Mouse (Mus musculus): ENCODE measurements around the gene Ramac. TPM values are rescaled to one million over a fixed set of nuclear protein-coding genes. Genes with fewer than 3 reads are reported as not detected.

Ramac gene
- 127 and 137 TPM in 2 replicates for polyA plus RNA-seq (2014; fragmentation: Nextera tagmentation; extraction: Ambion mirVana)

- peak within 1 kb of the TSS; percentile 96 for H3K4me2 ChIP-seq (replicated peaks)
- H3K9me3 ChIP-seq (ENCODE audit: control insufficient read depth, low read length): no peaks in the 10 kb centered on the region
- peaks cover 16% of the 10 kb centered on the region for H3K4me1 ChIP-seq (replicated peaks; ENCODE audit: control insufficient read depth, insufficient read depth, low read length)
- WGBS: under 1% methylated on average over 53 of the region's 56 CpGs
- no peaks in the 10 kb centered on the region for H3K27me3 ChIP-seq (ENCODE audit: control insufficient read depth, insufficient read depth, low read length)
- H3K9ac ChIP-seq: peak within 1 kb of the TSS; percentile 80
- peak; percentile 95 for ATAC-seq (ENCODE audit: low FRiP score)
- DNase-seq (ENCODE audit: low spot score): peak; percentile 93
- no peaks in the 10 kb centered on the region for H3K36me3 ChIP-seq (replicated peaks; ENCODE audit: control insufficient read depth, insufficient read depth)
- H3K27ac ChIP-seq: peak within 1 kb of the TSS; percentile 81
- peak within 1 kb of the TSS; percentile 81 for H3K4me3 ChIP-seq (replicated peaks; ENCODE audit: low read length)
These were observed at the start of gene Ramac for GRCm38 (mm10) chr7:81762180-81763109. TSS of gene Ramac (plus strand) at chr7:81762925.

- no peaks in the 10 kb centered on the region for H3K9me3 ChIP-seq (ENCODE audit: control insufficient read depth, low read length)
- H3K27me3 ChIP-seq (ENCODE audit: control insufficient read depth, insufficient read depth, low read length): no peaks in the 10 kb centered on the region
- H3K4me3 ChIP-seq (replicated peaks; ENCODE audit: low read length): no peak overlapping the region
- no peak overlapping the region for H3K9ac ChIP-seq
- DNase-seq (ENCODE audit: low spot score) (no peak), ATAC-seq (ENCODE audit: low FRiP score) (no peak)
- no peaks in the 10 kb centered on the region for H3K36me3 ChIP-seq (replicated peaks; ENCODE audit: control insufficient read depth, insufficient read depth)
- no peak overlapping the region for H3K27ac ChIP-seq
- 91% methylated on average over 1 of the region's 1 CpGs for WGBS
- H3K4me2 ChIP-seq (replicated peaks): no peak overlapping the region
- H3K4me1 ChIP-seq (replicated peaks; ENCODE audit: control insufficient read depth, insufficient read depth, low read length): no peaks in the 10 kb centered on the region
These were observed 44.1 kb upstream of the Ramac start for GRCm38 (mm10) chr7:81718657-81719056.

- H3K4me1 ChIP-seq (replicated peaks; ENCODE audit: control insufficient read depth, insufficient read depth, low read length): no peaks in the 10 kb centered on the region
- 88% methylated on average over 1 of the region's 1 CpGs for WGBS
- H3K4me2 ChIP-seq (replicated peaks): no peak overlapping the region
- no peak overlapping the region for H3K27ac ChIP-seq
- ATAC-seq (ENCODE audit: low FRiP score) (no peak), DNase-seq (ENCODE audit: low spot score) (no peak)
- H3K27me3 ChIP-seq (ENCODE audit: control insufficient read depth, insufficient read depth, low read length): no peaks in the 10 kb centered on the region
- no peak overlapping the region for H3K4me3 ChIP-seq (replicated peaks; ENCODE audit: low read length)
- H3K36me3 ChIP-seq (replicated peaks; ENCODE audit: control insufficient read depth, insufficient read depth): no peaks in the 10 kb centered on the region
- no peaks in the 10 kb centered on the region for H3K9me3 ChIP-seq (ENCODE audit: control insufficient read depth, low read length)
- H3K9ac ChIP-seq: no peak overlapping the region
These were observed 43.5 kb upstream of the Ramac start for GRCm38 (mm10) chr7:81719216-81719661.

GRCm38 (mm10) chr7:81721271-81721670 is 41.5 kb upstream of the Ramac start:
- DNase-seq (ENCODE audit: low spot score) (no peak), ATAC-seq (ENCODE audit: low FRiP score) (no peak)
- Histone ChIP-seq H3K4me3 (replicated peaks; ENCODE audit: low read length) (no peak overlapping the region), H3K4me2 (replicated peaks) (no peak overlapping the region), H3K36me3 (replicated peaks; ENCODE audit: control insufficient read depth, insufficient read depth) (no peaks in the 10 kb centered on the region), H3K4me1 (replicated peaks; ENCODE audit: control insufficient read depth, insufficient read depth, low read length) (no peaks in the 10 kb centered on the region), H3K27me3 (ENCODE audit: control insufficient read depth, insufficient read depth, low read length) (no peaks in the 10 kb centered on the region), H3K9ac (no peak overlapping the region), H3K9me3 (ENCODE audit: control insufficient read depth, low read length) (no peaks in the 10 kb centered on the region), H3K27ac (no peak overlapping the region)
- WGBS: 68% methylated on average over 5 of the region's 5 CpGs

GRCm38 (mm10) chr7:81723851-81724250 is 38.9 kb upstream of the Ramac start:
- no peak overlapping the region for H3K9ac ChIP-seq
- no peaks in the 10 kb centered on the region for H3K9me3 ChIP-seq (ENCODE audit: control insufficient read depth, low read length)
- no peak for ATAC-seq (ENCODE audit: low FRiP score)
- no peak overlapping the region for H3K4me2 ChIP-seq (replicated peaks)
- H3K36me3 ChIP-seq (replicated peaks; ENCODE audit: control insufficient read depth, insufficient read depth): no peaks in the 10 kb centered on the region
- H3K4me1 ChIP-seq (replicated peaks; ENCODE audit: control insufficient read depth, insufficient read depth, low read length): no peaks in the 10 kb centered on the region
- H3K4me3 ChIP-seq (replicated peaks; ENCODE audit: low read length): no peak overlapping the region
- DNase-seq (ENCODE audit: low spot score): no peak
- 93% methylated on average over 10 of the region's 10 CpGs for WGBS
- H3K27me3 ChIP-seq (ENCODE audit: control insufficient read depth, insufficient read depth, low read length): no peaks in the 10 kb centered on the region
- H3K27ac ChIP-seq: no peak overlapping the region

GRCm38 (mm10) chr7:81725986-81726727 is 36.6 kb upstream of the Ramac start:
- 78% methylated on average over 18 of the region's 18 CpGs for WGBS
- ATAC-seq (ENCODE audit: low FRiP score): no peak
- DNase-seq (ENCODE audit: low spot score): no peak

GRCm38 (mm10) chr7:81726728-81727005 is 36.1 kb upstream of the Ramac start:
- Histone ChIP-seq H3K27me3 (ENCODE audit: control insufficient read depth, insufficient read depth, low read length) (no peaks in the 10 kb centered on the region), H3K4me3 (replicated peaks; ENCODE audit: low read length) (no peak overlapping the region), H3K36me3 (replicated peaks; ENCODE audit: control insufficient read depth, insufficient read depth) (no peaks in the 10 kb centered on the region), H3K9me3 (ENCODE audit: control insufficient read depth, low read length) (no peaks in the 10 kb centered on the region), H3K9ac (no peak overlapping the region), H3K4me1 (replicated peaks; ENCODE audit: control insufficient read depth, insufficient read depth, low read length) (no peaks in the 10 kb centered on the region), H3K27ac (no peak overlapping the region), H3K4me2 (replicated peaks) (no peak overlapping the region)
- no peak for DNase-seq (ENCODE audit: low spot score)
- ATAC-seq (ENCODE audit: low FRiP score): no peak
- 74% methylated on average over 2 of the region's 2 CpGs for WGBS

More at GRCm38 (mm10) chr7:81725986-81726727, 36.6 kb upstream of the Ramac start:
- Histone ChIP-seq H3K9me3 (ENCODE audit: control insufficient read depth, low read length) (no peaks in the 10 kb centered on the region), H3K27ac (no peak overlapping the region), H3K4me2 (replicated peaks) (no peak overlapping the region), H3K4me3 (replicated peaks; ENCODE audit: low read length) (no peak overlapping the region), H3K4me1 (replicated peaks; ENCODE audit: control insufficient read depth, insufficient read depth, low read length) (no peaks in the 10 kb centered on the region), H3K9ac (no peak overlapping the region), H3K27me3 (ENCODE audit: control insufficient read depth, insufficient read depth, low read length) (no peaks in the 10 kb centered on the region), H3K36me3 (replicated peaks; ENCODE audit: control insufficient read depth, insufficient read depth) (no peaks in the 10 kb centered on the region)

GRCm38 (mm10) chr7:81727716-81728115 is 35.0 kb upstream of the Ramac start:
- H3K27ac ChIP-seq: no peak overlapping the region
- no peak overlapping the region for H3K4me2 ChIP-seq (replicated peaks)
- WGBS: 89% methylated on average over 9 of the region's 9 CpGs
- no peak overlapping the region for H3K9ac ChIP-seq
- no peaks in the 10 kb centered on the region for H3K36me3 ChIP-seq (replicated peaks; ENCODE audit: control insufficient read depth, insufficient read depth)
- ATAC-seq (ENCODE audit: low FRiP score): no peak
- H3K27me3 ChIP-seq (ENCODE audit: control insufficient read depth, insufficient read depth, low read length): no peaks in the 10 kb centered on the region
- no peaks in the 10 kb centered on the region for H3K4me1 ChIP-seq (replicated peaks; ENCODE audit: control insufficient read depth, insufficient read depth, low read length)
- DNase-seq (ENCODE audit: low spot score): no peak
- no peaks in the 10 kb centered on the region for H3K9me3 ChIP-seq (ENCODE audit: control insufficient read depth, low read length)
- no peak overlapping the region for H3K4me3 ChIP-seq (replicated peaks; ENCODE audit: low read length)

DNA sequence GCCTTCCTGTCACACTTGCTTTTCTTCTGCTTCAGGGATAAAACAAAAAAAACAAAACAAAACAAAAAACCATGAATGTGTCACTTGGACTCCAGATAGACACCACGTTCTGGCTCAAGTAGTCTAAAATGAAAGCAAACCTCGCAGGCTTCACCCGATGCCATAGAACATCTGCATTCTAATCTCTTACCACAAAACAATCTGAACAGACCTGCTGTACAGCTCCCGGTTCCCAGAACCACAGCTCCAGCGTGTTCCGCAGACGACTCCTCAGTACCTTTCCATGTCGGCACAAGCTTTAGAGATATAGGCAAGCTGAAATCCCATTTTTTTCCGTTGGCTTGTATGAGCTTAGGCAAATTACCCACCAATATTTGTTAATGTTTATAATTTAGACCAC is 32.9 kb upstream of the Ramac start:
- H3K27me3 ChIP-seq (ENCODE audit: control insufficient read depth, insufficient read depth, low read length): no peaks in the 10 kb centered on the region
- H3K27ac ChIP-seq: no peak overlapping the region
- DNase-seq (ENCODE audit: low spot score): no peak
- H3K4me2 ChIP-seq (replicated peaks): no peak overlapping the region
- no peak for ATAC-seq (ENCODE audit: low FRiP score)
- H3K9me3 ChIP-seq (ENCODE audit: control insufficient read depth, low read length): no peaks in the 10 kb centered on the region
- H3K4me1 ChIP-seq (replicated peaks; ENCODE audit: control insufficient read depth, insufficient read depth, low read length): no peaks in the 10 kb centered on the region
- 93% methylated on average over 9 of the region's 9 CpGs for WGBS
- no peak overlapping the region for H3K4me3 ChIP-seq (replicated peaks; ENCODE audit: low read length)
- H3K9ac ChIP-seq: no peak overlapping the region
- H3K36me3 ChIP-seq (replicated peaks; ENCODE audit: control insufficient read depth, insufficient read depth): no peaks in the 10 kb centered on the region
